Mouse (Mus musculus) naive thymus-derived CD4-positive, alpha-beta T cell, adult 2 months (primary cell): ENCODE data around the gene Ryr3.
"Not testable (repeated sequence)": the region's sequence is repeated elsewhere in the genome, so short reads cannot be mapped to it uniquely, and the experiment has no call there.

Experiments used
- DNase-seq: peaks from one replicate; pipeline ENCODE4 v3.0.0-alpha.2; 2011; ENCODE audit warnings: low read depth

The Ryr3 gene

GRCm38 (mm10) chr2:113095184-113095583 lies 121.7 kb downstream of the Ryr3 start:
- no peak for DNase-seq

GRCm38 (mm10) chr2:113094088-113094487 lies 122.8 kb downstream of the Ryr3 start:
- no peak for DNase-seq

- no peak for DNase-seq
These were observed 124.1 kb downstream of the Ryr3 start for GRCm38 (mm10) chr2:113092756-113093155.

- not testable (repeated sequence) for DNase-seq
These were observed 125.6 kb downstream of the Ryr3 start for GRCm38 (mm10) chr2:113091316-113091715.

GRCm38 (mm10) chr2:113076396-113076795 lies 140.5 kb downstream of the Ryr3 start:
- DNase-seq = no peak

GRCm38 (mm10) chr2:113059367-113059766 lies 157.5 kb downstream of the Ryr3 start:
- DNase-seq = no peak

GRCm38 (mm10) chr2:113058914-113059313 lies 158.0 kb downstream of the Ryr3 start:
- DNase-seq = no peak

GRCm38 (mm10) chr2:113058116-113058515 lies 158.8 kb downstream of the Ryr3 start:
- no peak for DNase-seq

GRCm38 (mm10) chr2:113055591-113055990 lies 161.3 kb downstream of the Ryr3 start:
- DNase-seq = no peak

- DNase-seq = no peak
These were observed 167.1 kb downstream of the Ryr3 start for GRCm38 (mm10) chr2:113049831-113050230.

GRCm38 (mm10) chr2:113036550-113036949 lies 180.3 kb downstream of the Ryr3 start:
- no peak for DNase-seq

GRCm38 (mm10) chr2:113030689-113031088 lies 186.2 kb downstream of the Ryr3 start:
- no peak for DNase-seq

GRCm38 (mm10) chr2:113019896-113020295 lies 197.0 kb downstream of the Ryr3 start:
- DNase-seq = no peak

GRCm38 (mm10) chr2:113018278-113018677 lies 198.6 kb downstream of the Ryr3 start:
- no peak for DNase-seq

GRCm38 (mm10) chr2:113016236-113016635 lies 200.7 kb downstream of the Ryr3 start:
- DNase-seq = no peak

GRCm38 (mm10) chr2:113008961-113009740 lies 207.7 kb downstream of the Ryr3 start:
- DNase-seq = no peak

GRCm38 (mm10) chr2:112998498-112998897 lies 218.4 kb downstream of the Ryr3 start:
- DNase-seq = no peak

GRCm38 (mm10) chr2:112982908-112983510 lies 233.9 kb downstream of the Ryr3 start:
- DNase-seq = no peak

GRCm38 (mm10) chr2:112966807-112967625 lies 249.9 kb downstream of the Ryr3 start:
- DNase-seq = no peak

GRCm38 (mm10) chr2:112948931-112949330 lies 268.0 kb downstream of the Ryr3 start:
- DNase-seq = no peak

GRCm38 (mm10) chr2:112931776-112932175 lies 285.1 kb downstream of the Ryr3 start:
- no peak for DNase-seq

- no peak for DNase-seq
These were observed 303.1 kb downstream of the Ryr3 start for GRCm38 (mm10) chr2:112913796-112914195.

- DNase-seq = no peak
These were observed 304.3 kb downstream of the Ryr3 start for GRCm38 (mm10) chr2:112912611-112913010.
